Mouse (Mus musculus): ENCODE results near the gene Cd300ld3.

DNA sequence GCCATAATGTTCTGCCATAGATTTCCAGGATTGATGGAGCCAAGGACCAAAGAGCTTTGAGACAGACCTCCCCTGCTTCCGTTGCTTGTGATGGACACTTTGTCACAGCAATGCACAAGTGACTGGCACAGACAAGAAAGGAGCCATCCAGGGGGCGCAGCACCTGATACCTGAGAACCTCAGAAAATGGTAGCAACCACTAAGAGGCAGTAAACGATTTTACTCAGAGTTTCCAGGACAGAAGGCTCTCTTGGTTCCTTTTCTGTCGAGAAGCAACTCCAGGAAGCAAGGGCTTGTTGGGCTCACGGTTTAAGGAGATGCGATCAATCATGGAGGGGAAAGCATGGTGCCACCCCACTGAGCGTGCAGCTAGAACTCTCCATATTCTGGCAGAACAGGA lies 38.0 kb upstream of the Cd300ld3 start:
- TF ChIP-seq POLR2A (IDR thresholded peaks at IDR 0.05; ENCODE audit: control insufficient read depth, extremely low read depth, insufficient read depth, low read length, poor library complexity): no peak
- TF ChIP-seq CTCF (IDR thresholded peaks at IDR 0.05; ENCODE audit: borderline replicate concordance, control insufficient read depth, extremely low read depth, insufficient read depth, low read length, poor library complexity): no peak
